Mouse (Mus musculus): ENCODE data around the gene Fat3. TPM values are rescaled to one million over a fixed set of nuclear protein-coding genes. Genes with fewer than 3 reads are reported as not detected.

Fat3 gene
- polyA plus RNA-seq, 1 experiment from 2014 or later, result 2.3 TPM

DNA sequence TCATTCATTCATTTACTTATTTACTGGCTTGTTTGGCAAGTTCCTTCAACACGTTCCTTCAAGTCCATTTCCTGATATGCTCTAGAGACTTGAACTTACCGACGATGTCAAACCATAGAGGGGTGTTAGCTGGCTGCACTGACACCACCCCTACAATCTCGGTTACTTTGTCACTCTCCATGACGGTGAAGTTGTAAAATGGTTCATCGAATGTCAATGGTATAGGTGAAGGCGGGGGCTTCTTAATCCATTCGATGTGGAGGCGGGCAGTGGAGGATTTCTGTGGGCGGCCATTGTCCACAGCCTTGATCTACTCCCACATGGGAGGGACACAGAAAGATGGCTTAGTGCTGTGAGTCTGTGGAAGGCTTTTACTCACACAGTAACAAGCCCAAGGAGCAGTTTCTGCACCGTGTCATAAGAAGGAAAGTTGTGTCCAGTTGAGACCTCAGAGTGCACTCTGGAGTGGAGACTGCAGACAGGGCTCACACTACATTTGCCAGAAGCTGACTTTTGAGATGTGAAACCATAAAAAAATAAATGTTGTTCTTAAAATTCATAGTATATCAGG lies 471.3 kb downstream of the Fat3 start:
- WGBS (ENCODE audit: missing documents), result 98% methylated on average over 11 of the region's 11 CpGs

GRCm38 (mm10) chr9:16029066-16029465 lies 472.0 kb downstream of the Fat3 start:
- no peaks in the 10 kb centered on the region for H3K79me2 ChIP-seq (ENCODE audit: inconsistent target)
- H3K27ac ChIP-seq, result no peak overlapping the region
- no peak overlapping the region for H3K4me3 ChIP-seq (ENCODE audit: inconsistent target)
- no peaks in the 10 kb centered on the region for H3K36me3 ChIP-seq (ENCODE audit: inconsistent target)
- WGBS (ENCODE audit: missing documents), result 100% methylated on average over 3 of the region's 4 CpGs

More for the DNA sequence above, 471.3 kb downstream of the Fat3 start:
- H3K4me3 ChIP-seq (ENCODE audit: inconsistent target), result no peak overlapping the region
- H3K79me2 ChIP-seq (ENCODE audit: inconsistent target), result no peaks in the 10 kb centered on the region
- no peak overlapping the region for H3K27ac ChIP-seq
- no peaks in the 10 kb centered on the region for H3K36me3 ChIP-seq (ENCODE audit: inconsistent target)

GRCm38 (mm10) chr9:16028394-16028911 lies 472.6 kb downstream of the Fat3 start:
- no peaks in the 10 kb centered on the region for H3K36me3 ChIP-seq (ENCODE audit: inconsistent target)
- no peak overlapping the region for H3K27ac ChIP-seq
- no peak overlapping the region for H3K4me3 ChIP-seq (ENCODE audit: inconsistent target)
- H3K79me2 ChIP-seq (ENCODE audit: inconsistent target), result no peaks in the 10 kb centered on the region
- 68% methylated on average over 4 of the region's 4 CpGs for WGBS (ENCODE audit: missing documents)

DNA sequence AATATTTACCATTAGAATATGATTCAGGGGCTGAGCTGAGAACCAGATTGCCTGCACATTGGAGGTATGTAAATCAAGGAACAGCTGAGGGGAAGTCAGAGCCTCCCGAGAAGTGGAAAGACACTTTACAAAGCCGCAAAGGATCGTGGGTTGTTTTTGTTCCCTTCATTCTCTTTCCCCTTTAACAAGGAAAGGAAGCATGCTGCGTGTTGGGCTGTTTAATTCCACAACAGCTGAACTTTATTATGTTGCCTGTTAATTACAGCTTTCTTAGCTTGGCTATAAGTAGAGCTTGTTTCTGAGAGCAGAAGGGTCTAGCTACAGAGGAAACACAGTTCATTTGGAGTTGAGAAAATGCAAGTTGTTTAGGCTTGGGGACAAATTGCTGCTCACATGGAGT lies 475.0 kb downstream of the Fat3 start:
- 29% methylated on average over 4 of the region's 4 CpGs for WGBS (ENCODE audit: missing documents)
- H3K27ac ChIP-seq, result no peak overlapping the region
- H3K36me3 ChIP-seq (ENCODE audit: inconsistent target), result no peaks in the 10 kb centered on the region
- no peaks in the 10 kb centered on the region for H3K79me2 ChIP-seq (ENCODE audit: inconsistent target)
- H3K4me3 ChIP-seq (ENCODE audit: inconsistent target), result no peak overlapping the region

DNA sequence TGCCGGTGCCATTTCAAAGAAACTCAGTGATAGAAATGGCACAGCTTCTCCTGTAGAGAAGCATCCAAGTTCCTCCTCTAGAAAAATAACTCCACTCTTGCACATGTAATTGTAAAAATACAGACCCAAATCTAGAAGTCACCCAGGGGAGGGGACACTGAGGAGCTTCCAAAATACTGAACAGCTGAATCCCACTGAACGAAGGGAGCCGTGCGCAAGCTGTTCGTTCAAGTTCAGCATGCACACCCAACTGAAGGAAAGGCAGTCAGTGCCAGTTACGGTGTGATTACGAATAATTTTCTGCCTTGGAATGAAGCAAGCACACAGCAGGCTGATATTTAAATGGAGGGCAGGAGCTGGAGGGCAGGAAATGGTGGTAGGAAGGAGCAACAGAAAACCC lies 476.4 kb downstream of the Fat3 start:
- Histone ChIP-seq H3K79me2 (ENCODE audit: inconsistent target) (no peaks in the 10 kb centered on the region), H3K36me3 (ENCODE audit: inconsistent target) (no peaks in the 10 kb centered on the region), H3K4me3 (ENCODE audit: inconsistent target) (no peak overlapping the region), H3K27ac (no peak overlapping the region)
- WGBS (ENCODE audit: missing documents), result 96% methylated on average over 7 of the region's 7 CpGs

DNA sequence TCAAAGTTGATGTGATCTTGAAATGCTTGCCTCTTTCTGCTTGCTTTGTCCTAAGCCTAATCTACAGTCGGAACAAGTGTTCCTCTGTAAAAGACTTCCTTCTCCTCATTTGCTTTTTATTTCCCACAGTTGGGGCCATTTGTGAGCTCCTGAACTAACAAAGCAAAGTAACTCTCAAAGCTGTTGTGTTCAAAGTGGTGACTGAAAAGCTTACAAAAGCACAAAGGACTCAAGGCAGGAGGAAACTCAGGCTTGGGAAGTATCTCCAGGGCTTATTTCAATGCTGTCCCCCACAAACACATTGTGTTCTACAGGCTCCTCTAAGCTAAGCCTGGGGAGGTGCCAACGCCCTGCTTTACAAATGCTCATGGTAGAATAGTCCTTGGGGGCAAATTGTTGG lies 487.0 kb downstream of the Fat3 start:
- WGBS (ENCODE audit: missing documents), result 74% methylated on average over 2 of the region's 2 CpGs
- Histone ChIP-seq H3K27ac (no peak overlapping the region), H3K79me2 (ENCODE audit: inconsistent target) (no peaks in the 10 kb centered on the region), H3K4me3 (ENCODE audit: inconsistent target) (no peak overlapping the region), H3K36me3 (ENCODE audit: inconsistent target) (no peaks in the 10 kb centered on the region)

- no peaks in the 10 kb centered on the region for H3K36me3 ChIP-seq (ENCODE audit: inconsistent target)
- 97% methylated on average over 3 of the region's 3 CpGs for WGBS (ENCODE audit: missing documents)
- no peak overlapping the region for H3K4me3 ChIP-seq (ENCODE audit: inconsistent target)
- no peaks in the 10 kb centered on the region for H3K79me2 ChIP-seq (ENCODE audit: inconsistent target)
- H3K27ac ChIP-seq, result no peak overlapping the region
These were observed 489.7 kb downstream of the Fat3 start for GRCm38 (mm10) chr9:16011382-16011781.

DNA sequence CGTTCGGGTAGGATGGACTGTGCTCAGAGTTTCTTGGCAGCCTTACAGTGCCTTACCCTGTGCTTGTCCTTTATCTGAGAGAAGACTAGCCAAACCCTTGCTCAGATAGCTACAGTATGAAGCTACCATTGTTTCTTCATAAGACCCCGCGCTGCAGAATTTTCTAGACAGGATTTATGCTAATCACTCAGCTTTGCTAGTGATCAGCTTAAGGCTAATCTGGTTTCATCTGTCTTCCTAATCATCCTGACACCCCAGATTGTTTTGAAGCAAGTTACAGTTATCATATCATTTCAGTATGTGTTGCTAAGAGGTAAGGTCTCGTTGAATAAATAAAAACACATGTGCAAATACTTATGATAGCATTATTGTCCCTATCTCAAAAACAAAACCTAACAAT lies 493.6 kb downstream of the Fat3 start:
- Histone ChIP-seq H3K4me3 (ENCODE audit: inconsistent target) (no peak overlapping the region), H3K27ac (no peak overlapping the region)
- WGBS (ENCODE audit: missing documents), result 92% methylated on average over 5 of the region's 5 CpGs

DNA sequence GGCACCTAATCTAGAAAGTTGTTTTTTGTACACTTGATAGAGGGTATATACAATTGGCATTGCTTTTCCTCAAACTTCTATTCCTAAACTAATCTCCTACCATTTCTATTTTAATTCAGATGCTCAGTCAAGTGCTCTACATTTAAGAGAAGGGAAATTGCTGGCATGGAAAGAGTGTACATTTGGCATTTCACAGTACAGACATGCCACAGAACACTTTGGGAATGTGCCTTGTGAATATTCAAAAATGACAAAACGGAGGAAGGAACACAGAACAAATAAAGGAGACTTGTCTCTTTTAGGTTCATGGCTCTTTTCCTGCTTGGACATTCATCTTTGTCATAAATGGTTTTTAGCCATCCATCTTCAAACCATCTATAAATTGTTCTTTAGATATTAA lies 498.1 kb downstream of the Fat3 start:
- H3K79me2 ChIP-seq (ENCODE audit: inconsistent target), result no peaks in the 10 kb centered on the region
- H3K27ac ChIP-seq, result no peak overlapping the region
- WGBS (ENCODE audit: missing documents), result 82% methylated on average over 1 of the region's 1 CpGs
- H3K36me3 ChIP-seq (ENCODE audit: inconsistent target), result no peaks in the 10 kb centered on the region
- H3K4me3 ChIP-seq (ENCODE audit: inconsistent target), result no peak overlapping the region

More for the DNA sequence above, 493.6 kb downstream of the Fat3 start:
- Histone ChIP-seq H3K36me3 (ENCODE audit: inconsistent target) (no peaks in the 10 kb centered on the region), H3K79me2 (ENCODE audit: inconsistent target) (no peaks in the 10 kb centered on the region)

DNA sequence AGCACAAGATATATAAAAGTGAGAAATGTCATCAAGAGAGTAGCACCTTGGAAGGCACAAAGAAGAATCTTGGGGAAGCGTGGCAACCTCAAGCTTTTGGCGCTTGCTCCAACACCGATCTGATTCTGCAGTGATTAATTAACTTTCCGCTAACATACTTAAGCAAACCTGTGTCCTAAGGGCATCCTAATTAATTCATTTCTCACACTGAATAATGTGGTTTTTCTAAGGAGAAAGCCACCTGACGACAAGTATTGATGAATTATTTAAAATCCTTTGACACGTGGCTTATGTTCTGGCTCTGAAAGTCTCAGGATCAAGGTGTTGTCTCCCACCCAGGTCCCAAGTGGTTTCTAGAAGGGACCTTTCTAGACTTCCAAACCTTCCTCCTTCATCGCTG lies 506.3 kb downstream of the Fat3 start:
- Histone ChIP-seq H3K4me3 (ENCODE audit: inconsistent target) (no peak overlapping the region), H3K79me2 (ENCODE audit: inconsistent target) (no peaks in the 10 kb centered on the region), H3K27ac (no peak overlapping the region), H3K36me3 (ENCODE audit: inconsistent target) (no peaks in the 10 kb centered on the region)
- 87% methylated on average over 7 of the region's 7 CpGs for WGBS (ENCODE audit: missing documents)

- Histone ChIP-seq H3K4me3 (ENCODE audit: inconsistent target) (no peak overlapping the region), H3K79me2 (ENCODE audit: inconsistent target) (no peaks in the 10 kb centered on the region), H3K27ac (no peak overlapping the region), H3K36me3 (ENCODE audit: inconsistent target) (no peaks in the 10 kb centered on the region)
- 85% methylated on average over 4 of the region's 4 CpGs for WGBS (ENCODE audit: missing documents)
These were observed 506.9 kb downstream of the Fat3 start for GRCm38 (mm10) chr9:15994177-15994576.

- no peak overlapping the region for H3K4me3 ChIP-seq (ENCODE audit: inconsistent target)
These were observed 508.8 kb downstream of the Fat3 start for GRCm38 (mm10) chr9:15992158-15992846.

GRCm38 (mm10) chr9:15978317-15978716 lies 522.8 kb downstream of the Fat3 start:
- WGBS (ENCODE audit: missing documents), result 88% methylated on average over 14 of the region's 14 CpGs

More at GRCm38 (mm10) chr9:15992158-15992846, 508.8 kb downstream of the Fat3 start:
- Histone ChIP-seq H3K27ac (no peak overlapping the region), H3K36me3 (ENCODE audit: inconsistent target) (no peaks in the 10 kb centered on the region), H3K79me2 (ENCODE audit: inconsistent target) (no peaks in the 10 kb centered on the region)
- WGBS (ENCODE audit: missing documents), result 87% methylated on average over 7 of the region's 7 CpGs

DNA sequence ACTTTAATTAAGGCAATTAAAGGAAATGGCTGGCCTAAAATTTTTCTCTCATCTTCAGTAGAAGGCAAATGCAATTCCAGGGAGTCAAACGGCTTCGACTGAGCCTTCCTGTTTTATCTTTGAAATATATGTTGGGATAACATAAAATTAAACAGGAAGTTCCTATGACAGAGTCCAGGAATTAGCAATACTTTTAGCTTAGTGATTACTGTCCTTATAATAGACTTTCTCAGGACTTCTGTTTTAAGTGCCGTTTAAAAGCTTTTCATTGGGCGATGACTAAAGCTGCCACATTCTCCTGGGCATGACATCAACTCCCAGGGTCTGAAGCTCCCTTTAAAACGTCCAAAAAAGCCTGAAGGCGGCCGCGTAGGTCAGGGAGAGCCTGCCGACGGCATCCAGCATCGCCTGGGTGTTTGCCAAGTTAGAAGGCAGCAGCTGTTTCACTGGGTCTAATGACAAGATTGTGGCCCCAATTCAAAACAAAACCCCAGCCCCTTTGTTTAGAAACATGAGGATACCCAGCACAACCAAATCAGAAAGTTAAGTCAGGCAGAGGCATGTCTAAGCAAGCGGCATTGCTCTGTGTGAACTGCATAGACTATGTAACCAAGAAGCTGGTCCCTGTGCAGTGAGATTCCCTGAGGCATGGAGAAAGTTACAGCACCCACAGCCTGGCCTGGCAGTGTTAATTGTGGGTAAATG lies 524.0 kb downstream of the Fat3 start:
- no peaks in the 10 kb centered on the region for H3K79me2 ChIP-seq (ENCODE audit: inconsistent target)
- H3K36me3 ChIP-seq (ENCODE audit: inconsistent target), result no peaks in the 10 kb centered on the region
- 87% methylated on average over 12 of the region's 12 CpGs for WGBS (ENCODE audit: missing documents)
- H3K4me3 ChIP-seq (ENCODE audit: inconsistent target), result no peak overlapping the region
- H3K27ac ChIP-seq, result no peak overlapping the region

More at GRCm38 (mm10) chr9:15978317-15978716, 522.8 kb downstream of the Fat3 start:
- Histone ChIP-seq H3K36me3 (ENCODE audit: inconsistent target) (no peaks in the 10 kb centered on the region), H3K27ac (no peak overlapping the region), H3K4me3 (ENCODE audit: inconsistent target) (no peak overlapping the region), H3K79me2 (ENCODE audit: inconsistent target) (no peaks in the 10 kb centered on the region)

GRCm38 (mm10) chr9:15975999-15976398 lies 525.1 kb downstream of the Fat3 start:
- Histone ChIP-seq H3K79me2 (ENCODE audit: inconsistent target) (no peaks in the 10 kb centered on the region), H3K36me3 (ENCODE audit: inconsistent target) (no peaks in the 10 kb centered on the region), H3K27ac (no peak overlapping the region), H3K4me3 (ENCODE audit: inconsistent target) (no peak overlapping the region)
- WGBS (ENCODE audit: missing documents), result 95% methylated on average over 2 of the region's 2 CpGs

Measured in macrophage (primary cell).